Mouse (Mus musculus): ENCODE measurements around the gene Gm21974.
"Not testable (repeated sequence)": the region's sequence is repeated elsewhere in the genome, so short reads cannot be mapped to it uniquely, and the experiment has no call there.

Gene Gm21974

DNA sequence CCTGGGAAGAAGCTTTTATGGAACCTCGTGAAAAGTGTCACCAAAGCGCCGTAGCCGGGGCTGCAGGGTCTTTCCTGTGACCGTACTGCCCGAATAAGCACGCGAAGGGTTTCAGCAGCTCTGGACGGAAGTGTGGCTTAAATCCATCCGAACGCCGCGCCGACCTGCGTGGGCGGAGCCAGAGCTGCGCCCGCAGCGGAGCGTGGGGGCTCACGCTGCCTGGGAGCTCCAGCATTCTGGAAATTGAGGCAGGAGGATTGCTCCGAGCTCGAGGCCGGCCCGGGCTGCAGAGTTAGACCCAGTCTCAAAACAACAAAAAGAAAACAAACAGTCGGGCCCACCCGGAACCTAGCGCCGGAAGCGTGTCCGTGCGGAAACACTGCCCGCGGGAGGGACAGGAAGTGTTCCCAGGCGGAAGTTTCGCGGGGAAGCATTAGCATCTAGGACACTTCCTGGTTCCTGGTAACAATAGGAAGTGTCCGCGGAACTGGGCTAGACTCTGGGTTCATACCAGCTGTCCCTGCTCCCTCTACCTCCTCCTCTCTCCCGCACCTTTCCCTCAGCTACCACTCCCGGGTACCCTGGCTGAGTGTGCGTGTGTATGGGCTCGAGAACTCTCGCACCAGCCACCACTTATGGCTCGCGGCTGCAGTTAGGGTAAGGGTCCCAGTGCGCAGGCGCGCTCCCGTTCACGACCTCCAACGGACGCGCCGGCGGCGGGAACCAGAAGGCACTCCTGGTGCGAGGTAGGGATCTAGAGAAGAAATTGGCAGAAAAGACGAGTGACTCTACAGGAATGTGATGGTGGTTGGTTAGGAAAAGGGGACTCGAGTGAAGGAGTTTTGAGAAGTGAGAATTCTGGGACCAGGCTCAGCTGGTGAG, 18.5 kb downstream of the Gm21974 start, which contains the start of gene Zfp668:
Gene Zfp668 (minus strand): TSS at position 362 of the 882 bp plus-strand sequence.
- in situ Hi-C loops (cut with MboI, MseI): no loop called here

GRCm38 (mm10) chr7:127876041-127876466, 19.2 kb downstream of the Gm21974 start, which contains the start of gene Zfp646:
Gene Zfp646, plus strand, starts transcription at chr7:127876221.
- in situ Hi-C loops (cut with MboI, MseI): no loop called here

DNA sequence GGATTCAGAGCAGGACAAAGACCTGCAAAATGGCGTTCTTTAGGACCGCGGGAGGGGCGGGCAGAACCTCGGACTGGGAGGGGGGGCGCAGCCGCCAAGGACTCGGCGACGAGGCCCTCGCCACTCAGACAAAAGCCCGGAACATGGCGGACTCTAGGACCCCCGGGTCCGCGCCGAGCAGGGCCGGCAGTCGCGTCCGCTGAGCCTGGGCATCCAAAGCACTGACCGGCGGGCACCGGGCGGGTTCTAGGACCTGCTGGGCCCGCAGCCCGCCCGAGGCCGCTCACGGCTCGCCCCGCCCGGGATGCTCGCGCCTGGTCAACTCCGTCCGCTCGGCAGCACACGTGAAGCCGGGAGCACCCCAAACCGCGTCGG, 19.6 kb downstream of the Gm21974 start:
- in situ Hi-C loops (cut with MboI, MseI): no loop called here

GRCm38 (mm10) chr7:127874812-127875626, 20.2 kb downstream of the Gm21974 start:
- in situ Hi-C loops (cut with MboI, MseI): no loop called here

- in situ Hi-C loops (cut with MboI, MseI): no loop called here
Measured at GRCm38 (mm10) chr7:127870136-127870821, 25.0 kb downstream of the Gm21974 start.

GRCm38 (mm10) chr7:127869149-127869810, 26.0 kb downstream of the Gm21974 start:
- in situ Hi-C loops (cut with MboI, MseI): loop anchor here (5.0 kb wide), 1 partner anchor 62 kb away; no protein-coding TSS in a partner anchor

DNA sequence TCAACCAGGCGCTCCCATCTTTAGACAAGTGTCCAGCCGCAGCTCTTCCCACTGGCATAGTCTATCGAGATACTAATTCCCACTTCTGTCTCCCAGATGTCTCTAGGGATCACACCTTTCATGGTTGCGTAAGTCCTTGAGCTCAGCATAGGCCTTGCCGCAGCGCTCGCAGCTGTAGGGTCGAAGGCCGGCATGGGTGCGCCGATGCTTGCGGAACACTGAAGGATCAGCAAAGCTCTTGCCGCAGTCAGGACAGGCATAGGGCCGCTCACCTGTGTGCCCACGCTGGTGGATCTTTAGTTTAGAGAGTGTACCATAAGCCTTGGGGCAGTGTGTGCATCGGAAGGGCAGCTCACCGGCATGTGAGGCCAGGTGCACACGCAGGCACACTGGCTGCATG, 27.6 kb downstream of the Gm21974 start:
- in situ Hi-C loops (cut with MboI, MseI): loop anchor here (5.0 kb wide), 1 partner anchor 60 kb away; no protein-coding TSS in a partner anchor

DNA sequence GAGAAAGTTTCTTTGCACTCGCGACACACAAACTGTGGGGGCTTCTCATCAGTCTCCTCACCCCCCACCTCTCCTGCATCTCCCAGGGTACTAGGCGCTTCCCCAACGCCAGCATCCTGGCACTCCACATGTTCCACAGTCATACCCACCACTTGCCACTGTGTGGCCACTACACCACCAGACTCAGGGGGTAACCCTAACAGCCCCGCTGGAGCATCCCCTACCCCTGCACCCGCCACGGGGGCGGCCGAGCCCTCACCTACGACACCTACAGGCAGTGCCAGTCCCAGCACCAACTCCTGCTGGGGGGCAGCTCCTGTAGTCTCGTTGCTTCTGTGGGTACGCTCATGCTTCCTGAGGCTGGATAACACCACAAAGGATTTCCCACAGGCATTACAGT, 28.8 kb downstream of the Gm21974 start:
- in situ Hi-C loops (cut with MboI, MseI): loop anchor here (5.0 kb wide), 1 partner anchor 59 kb away; no protein-coding TSS in a partner anchor

GRCm38 (mm10) chr7:127858258-127858657, 37.0 kb downstream of the Gm21974 start:
- in situ Hi-C loops (cut with MboI, MseI): no loop called here

DNA sequence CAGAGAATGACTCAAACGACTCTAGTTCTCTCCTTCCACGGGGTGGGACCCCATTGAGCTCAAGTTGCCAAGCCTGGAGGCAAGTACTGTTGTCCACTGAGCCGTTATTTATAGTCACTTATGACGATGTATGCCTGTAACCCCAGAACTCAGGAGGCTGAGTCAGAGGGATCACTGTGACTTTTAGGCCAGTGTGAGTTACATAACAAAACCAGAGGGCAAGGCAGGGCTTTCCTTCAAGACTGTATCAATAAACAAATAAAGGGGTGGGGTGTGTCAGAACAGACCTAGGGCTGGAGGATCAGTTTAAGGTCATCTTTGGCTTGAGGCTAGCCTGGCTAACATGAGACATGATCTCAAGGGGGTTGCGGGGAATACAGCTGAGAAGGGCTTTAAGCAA, 44.3 kb downstream of the Gm21974 start:
- in situ Hi-C loops (cut with MboI, MseI): no loop called here

GRCm38 (mm10) chr7:127849973-127850875, 45.0 kb downstream of the Gm21974 start:
- in situ Hi-C loops (cut with MboI, MseI): no loop called here

GRCm38 (mm10) chr7:127842001-127842718, 53.1 kb downstream of the Gm21974 start:
- in situ Hi-C loops (cut with MboI, MseI): no loop called here

- in situ Hi-C loops (cut with MboI, MseI): no loop called here
Measured at GRCm38 (mm10) chr7:127841340-127842000, 53.8 kb downstream of the Gm21974 start.

DNA sequence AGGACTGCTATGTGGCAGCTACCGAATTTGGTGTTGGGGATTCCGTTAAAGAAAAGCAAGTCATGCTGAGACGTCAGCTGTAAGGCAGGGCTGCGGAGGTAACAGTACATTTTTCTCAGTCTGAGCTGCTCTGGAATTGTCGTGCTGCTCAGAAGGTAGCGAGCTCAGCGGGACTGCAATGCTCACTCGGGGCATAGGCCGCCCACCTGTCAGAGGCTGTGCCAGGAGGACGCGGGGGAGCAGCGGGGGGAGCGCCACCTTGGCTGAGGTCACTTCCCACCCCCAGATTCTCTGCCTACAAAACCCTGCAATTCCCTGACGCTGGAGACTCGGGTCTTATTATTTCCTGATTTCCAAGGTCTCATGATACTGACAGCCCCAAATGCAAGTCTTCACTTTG, 54.4 kb downstream of the Gm21974 start:
- in situ Hi-C loops (cut with MboI, MseI): no loop called here

DNA sequence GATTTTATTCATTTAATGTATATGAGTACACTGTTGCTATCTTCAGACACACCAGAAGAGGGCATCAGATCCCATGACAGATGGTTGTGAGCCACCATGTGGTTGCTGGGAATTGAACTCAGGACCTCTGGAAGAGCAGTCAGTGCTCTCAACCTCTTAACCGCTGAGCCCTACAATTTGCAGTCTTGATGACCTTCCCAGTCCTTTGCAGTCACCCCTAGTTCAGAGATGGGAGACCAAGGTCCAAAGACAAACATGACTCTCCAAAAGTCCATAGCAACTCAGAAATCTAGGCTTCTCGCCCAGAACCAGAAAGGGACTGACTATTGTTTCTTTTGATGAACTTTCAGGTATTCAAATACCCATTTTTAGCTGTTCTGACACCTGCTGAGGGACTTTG, 55.2 kb downstream of the Gm21974 start:
- in situ Hi-C loops (cut with MboI, MseI): not testable (repeated sequence)

- in situ Hi-C loops (cut with MboI, MseI): not testable (repeated sequence)
Measured at GRCm38 (mm10) chr7:127837878-127838277, 57.4 kb downstream of the Gm21974 start.

DNA sequence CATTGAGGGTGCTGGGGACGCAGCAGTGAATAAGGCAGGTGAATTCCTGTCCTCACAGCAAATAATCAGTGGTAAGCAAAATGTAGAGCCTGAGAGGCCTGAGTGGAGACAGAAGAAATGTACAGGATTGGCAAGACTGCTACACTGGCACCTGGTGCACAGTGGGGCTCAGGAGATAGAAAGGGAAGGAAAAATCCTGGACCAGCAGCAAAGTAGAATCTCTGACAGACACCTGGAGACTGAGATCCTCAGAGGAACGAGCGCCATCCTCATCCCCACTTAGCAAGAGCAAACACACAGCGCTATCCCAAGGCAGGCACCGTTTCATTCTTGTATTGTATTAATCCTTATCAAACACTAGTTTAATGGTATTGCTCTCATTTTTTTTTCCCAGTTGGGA, 57.8 kb downstream of the Gm21974 start:
- in situ Hi-C loops (cut with MboI, MseI): no loop called here
